Mouse (Mus musculus) layer of hippocampus, postnatal 36 days (tissue): ENCODE results near the gene Tanc1. TPM values are rescaled to one million over a fixed set of nuclear protein-coding genes. Genes with fewer than 3 reads are reported as not detected.

Experiments
- DNase-seq, 2 experiments: peaks; one replicate each; pipeline ENCODE4 v3.0.0; 2022
- total RNA-seq, 2 experiments: library from RNA; stranded (reverse); gene quantifications; 2 replicates each; pipeline ENCODE4 v1.2.3; 2021

The Tanc1 gene
- total RNA-seq, 2 experiments from 2014 or later = 107 to 119 TPM

DNA sequence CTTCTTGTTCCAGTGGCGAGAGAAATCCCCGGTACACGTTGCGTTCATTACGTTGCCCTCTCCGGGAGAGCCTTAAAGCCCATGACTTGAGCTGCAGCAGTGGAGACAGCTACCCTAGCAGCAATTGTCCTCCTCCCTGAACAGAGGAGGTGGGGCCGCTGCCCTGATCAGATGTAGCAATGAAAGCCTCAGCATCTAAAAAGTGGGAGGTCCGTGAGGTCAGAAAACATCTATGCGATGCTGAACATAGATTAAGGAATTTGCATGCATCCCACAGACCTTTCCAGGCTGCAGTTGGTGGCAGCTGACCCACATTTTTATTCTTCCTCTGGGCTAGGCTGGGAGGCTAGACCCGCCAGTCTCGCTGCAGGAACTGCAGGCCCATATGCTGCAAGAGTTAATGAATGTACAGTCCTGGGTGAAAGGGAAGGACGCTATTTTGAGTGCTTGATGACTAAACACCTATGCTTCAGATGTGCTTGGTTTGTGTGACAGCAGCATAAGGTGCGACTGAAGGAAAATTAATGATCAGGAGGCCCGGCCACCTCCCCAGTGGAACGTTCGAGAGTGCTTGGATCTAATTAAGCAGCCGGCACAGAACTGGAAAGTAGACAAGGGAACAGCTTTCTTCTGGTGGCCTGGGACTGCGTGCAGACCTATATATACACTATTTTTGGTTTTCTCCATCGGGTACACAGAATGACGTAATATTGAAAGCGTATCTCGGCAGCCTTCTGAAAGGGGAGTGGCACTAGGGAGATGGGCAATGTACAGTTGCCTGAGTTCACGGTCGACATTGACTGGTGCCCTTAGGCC is 107.0 kb downstream of the Tanc1 start:
- DNase-seq = no peak

DNA sequence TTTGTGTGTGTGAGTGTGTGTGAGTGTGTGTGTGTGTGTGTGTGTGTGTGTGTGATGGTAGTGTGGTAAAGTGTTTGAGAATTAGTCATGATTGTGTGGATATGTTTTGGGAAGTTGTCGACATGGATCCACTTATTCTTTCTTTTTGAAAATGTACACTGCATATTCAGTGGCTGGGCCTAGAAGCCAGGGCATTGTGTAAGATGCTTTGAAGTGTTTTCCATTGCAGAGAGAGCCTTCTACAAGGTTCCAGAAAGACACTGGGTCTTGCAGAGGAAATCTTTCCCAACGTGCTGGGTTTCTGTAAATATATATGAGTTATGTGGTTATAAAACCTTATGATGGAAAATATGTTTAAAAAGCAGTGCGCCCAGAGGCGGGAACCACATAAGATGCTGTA is 108.0 kb downstream of the Tanc1 start:
- no peak for DNase-seq

DNA sequence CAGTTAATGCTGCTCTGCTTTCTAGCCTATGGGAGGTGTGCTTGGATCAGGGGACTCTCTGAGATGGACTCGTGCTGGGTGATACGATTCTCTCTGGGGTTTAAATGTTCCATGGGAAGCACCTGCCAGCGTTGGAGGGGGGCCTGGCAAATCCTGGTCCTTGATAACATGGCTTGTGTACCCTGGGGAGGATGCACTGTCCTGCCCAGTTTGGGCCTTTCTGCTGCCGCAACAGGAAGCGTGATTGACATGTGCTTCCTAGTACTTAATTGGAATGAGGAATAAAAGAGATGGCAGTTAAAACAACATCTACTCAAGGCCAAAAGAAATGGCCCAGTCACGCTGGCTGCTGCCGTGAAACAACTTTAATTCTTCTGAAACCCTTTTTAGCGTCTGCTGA is 109.3 kb downstream of the Tanc1 start:
- no peak for DNase-seq

DNA sequence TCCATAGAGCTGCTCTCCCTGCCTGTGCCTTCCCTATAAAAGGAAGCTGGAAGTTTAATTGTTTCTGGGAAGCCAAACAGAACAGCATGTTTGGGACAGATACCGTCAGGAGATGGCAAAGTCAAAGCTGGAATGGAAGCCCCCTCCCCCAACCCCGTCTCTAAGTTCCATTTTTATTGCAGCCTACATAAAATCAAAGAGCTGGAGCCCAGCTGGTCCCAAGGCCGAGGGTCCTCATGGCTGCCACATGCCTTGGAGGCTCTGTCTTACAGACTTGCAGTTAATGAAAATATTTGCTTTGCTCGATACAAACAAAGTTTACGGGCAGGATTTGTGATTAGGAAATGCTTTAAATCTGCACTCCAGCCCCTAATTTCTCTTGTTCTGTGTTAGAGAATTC is 109.9 kb downstream of the Tanc1 start:
- no peak for DNase-seq

DNA sequence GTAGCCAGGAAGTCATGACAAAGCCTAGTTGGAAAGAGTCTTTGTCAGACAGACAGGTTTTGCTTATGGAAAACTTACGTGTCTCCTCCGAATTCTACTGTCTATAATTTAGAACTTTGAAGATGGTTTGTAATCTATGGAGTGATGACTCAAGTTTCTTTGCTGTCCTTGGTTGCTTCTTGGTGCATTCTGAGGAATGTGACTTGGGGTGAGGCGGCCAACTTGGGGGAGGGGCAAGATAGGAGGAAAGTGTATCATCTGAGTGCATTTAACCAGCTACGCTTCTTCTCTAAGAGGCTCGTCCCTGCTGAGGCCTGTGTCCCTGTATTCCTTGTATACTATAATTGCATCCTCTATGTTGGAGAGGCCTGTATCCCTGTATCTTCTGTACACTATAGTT is 111.5 kb downstream of the Tanc1 start:
- DNase-seq = no peak

DNA sequence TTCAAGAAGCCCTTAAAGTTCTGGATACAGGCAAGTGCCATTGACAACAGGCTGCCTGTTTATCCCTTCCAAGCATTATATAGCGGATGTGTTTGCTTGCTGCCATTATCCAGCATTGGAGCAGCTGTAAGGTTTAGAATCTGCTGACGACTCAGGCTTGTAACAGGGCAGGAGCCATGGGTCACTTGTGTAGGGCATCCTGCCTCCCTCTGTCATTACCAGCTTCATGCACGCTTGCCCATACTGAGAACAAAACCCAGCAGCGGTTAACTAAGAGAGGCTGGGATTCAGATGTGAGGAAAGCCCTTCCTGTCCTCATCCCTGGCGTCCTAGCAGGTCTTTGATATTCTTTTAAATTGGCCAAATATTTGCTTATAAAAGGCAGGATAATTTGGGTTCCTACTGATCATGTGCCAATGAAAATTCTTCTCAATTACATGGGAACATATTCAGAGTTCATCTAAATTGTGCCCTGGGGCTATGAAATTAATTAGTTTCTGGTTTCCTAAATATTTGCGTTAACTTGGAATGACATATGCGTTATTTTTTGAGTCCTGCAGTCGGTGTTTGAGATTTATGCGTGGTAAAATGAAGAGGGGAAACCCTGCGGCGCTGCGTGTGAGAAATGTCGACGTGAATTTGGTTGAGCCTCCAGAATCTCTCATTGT is 113.8 kb downstream of the Tanc1 start:
- DNase-seq = no peak

DNA sequence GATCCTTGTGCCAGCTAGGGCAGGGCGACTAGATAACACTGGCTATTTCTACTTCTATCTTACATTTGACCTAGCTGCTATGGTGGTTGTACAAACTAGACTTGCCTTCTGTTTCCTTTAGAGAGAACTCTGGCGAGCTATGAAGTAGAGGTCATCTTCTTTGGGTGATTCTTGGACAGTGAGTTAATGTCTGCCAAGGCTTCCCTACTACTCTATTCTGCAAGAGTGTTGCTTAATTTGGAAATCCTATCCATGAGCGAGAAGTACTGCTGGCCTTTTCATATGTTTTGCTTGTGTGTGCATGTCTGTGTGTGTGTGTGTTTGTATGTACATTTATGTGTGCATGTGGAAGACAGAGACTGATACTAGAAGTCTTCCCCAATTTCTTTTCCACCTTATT is 120.0 kb downstream of the Tanc1 start:
- DNase-seq = no peak

DNA sequence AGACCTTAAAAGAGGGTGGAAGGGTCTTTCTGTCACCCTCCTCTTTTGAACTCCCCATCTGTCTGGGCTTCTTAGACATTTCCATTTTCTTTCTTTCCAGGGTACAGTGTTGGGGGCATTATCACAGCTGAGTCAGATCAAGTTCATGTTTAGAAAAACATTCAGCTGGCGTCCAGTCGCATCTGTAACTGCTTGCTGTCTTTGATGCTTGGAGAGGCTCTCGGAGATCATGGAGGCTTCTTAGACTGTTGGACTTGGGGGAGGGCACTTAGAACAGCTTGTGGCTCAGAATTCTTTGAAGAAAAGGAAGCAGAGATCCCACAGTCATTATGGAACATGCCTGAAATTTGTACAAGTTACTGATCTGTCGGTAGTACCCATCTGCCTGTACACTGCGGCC is 121.6 kb downstream of the Tanc1 start:
- DNase-seq = no peak

DNA sequence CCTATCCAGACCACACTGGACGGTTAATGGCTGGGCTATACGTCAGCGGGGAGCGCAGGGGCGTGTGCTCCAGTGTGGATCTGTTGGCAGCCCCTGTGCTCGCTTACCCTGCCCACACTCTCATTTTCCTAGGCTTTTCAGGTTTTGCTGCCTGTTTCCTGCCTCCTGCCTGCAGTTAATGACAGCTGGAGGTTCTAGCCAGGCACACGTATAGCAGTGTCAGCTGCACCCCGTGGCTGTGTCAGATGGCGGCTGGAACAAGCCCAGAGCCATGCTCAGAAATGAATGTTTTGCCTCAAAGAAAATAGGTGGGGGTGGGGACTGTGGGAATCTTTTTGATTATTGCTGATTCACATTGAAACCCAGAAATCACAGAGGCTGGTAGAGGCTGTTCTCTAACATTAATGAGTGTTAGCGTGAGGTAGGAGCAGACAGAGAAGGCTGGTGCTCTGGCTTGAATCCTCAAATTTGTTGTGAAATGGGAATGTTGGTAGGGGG is 124.6 kb downstream of the Tanc1 start:
- DNase-seq = peak; percentile 57 to 68

DNA sequence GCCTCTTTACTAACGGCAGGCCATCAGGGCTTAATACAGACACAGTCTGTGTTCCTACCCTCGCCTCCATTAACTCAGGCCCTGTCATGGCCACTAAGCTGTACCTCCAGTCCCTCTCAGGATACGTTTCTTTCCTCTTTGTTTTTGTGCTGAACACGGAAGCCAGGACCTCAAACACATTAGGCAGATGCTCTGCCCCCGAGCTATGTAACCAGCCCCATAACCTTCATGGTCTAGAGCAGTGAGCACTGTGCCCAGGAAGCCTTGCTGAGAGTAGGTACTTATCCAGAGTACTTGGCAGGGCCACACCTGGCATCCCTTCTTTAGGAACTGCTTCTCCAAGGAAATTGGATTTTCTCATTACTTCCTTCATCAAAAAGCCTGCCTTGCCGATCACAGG is 125.5 kb downstream of the Tanc1 start:
- DNase-seq = no peak

DNA sequence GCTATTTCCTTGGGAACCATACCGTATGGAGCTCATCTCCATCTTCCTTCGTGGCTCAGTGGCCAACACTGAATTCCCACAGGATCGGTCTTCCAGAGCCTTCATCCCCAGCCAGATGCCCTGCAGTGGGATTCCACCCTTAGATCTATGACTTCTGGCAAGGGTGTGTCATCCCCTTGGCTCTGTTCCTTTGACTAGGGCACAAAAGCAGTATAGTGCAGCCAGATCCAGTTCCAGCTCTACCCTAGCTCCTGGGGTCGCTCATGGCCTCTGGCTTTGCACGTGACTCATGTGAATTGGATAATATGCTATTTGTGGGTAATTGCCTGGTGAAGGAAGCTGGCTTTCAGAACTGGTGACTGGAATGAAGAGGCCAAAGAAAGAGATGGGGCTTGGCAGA is 126.5 kb downstream of the Tanc1 start:
- no peak for DNase-seq

DNA sequence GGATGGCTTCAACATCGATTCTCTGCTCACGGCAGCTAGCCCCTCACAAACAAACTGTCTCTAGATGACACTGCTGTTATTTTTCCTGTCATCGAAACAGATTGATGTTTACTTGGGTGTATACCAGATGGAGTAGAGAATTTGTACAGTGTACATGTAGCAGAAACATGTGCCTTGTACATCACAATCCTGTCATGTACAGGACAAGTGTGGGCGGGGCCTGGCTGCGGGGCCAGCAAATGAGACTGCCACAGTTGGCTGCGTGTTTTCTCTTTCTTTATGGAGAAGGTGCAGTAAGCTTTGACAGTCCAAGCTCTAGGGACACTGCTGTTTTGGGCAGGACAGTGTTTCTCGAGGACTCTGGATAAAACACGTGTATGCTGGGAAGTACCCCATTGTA is 127.2 kb downstream of the Tanc1 start:
- DNase-seq = no peak

DNA sequence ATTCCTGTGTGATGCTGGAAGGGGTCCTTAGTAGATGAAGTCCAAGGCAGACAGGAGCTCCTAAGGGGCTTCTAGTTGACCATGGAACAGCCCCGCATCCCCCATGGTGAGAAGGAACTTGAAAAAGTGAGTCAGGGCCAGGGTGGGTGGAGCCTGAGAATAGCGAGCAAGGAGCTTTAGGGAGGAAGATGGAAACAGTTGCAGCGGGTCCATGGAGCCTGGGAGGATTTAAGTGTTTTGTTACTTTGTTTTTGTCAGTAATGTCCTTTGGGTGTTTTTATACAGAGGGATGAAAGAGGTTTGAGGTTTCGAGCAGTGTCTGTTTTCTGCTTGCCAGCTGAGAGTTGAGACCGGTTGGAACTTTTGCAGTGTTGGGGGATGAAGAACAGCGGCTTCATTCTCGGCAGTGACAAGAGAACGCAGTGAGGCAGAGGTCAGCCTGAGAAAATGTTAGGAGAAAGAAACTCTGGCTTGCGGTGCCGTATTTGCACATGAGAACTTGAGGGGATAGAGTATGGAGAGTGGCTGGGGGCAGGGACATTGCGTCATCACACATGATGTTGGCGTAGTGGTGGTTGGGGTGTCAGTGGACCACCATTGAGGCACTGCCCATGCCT is 130.8 kb downstream of the Tanc1 start:
- DNase-seq = no peak

DNA sequence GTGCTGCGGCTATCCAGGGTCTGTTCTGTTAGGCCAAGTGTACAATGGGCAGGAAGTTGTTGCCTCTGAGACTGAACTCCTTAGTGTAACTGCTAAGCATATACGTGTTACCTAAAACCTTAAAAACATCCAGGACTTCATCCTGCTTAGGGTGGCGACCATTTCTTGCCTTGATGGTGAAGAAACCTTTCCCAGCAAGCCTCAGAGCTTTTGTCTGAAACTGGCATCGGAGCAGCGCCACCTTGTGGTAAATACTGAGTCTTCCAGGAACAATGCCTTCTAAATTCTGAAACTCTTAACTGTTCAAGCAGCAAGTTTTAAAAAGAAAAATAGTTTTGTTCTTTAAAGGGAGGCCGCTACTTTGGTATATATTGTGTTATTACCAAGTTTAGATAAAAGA is 133.6 kb downstream of the Tanc1 start:
- DNase-seq = peak in 1 of 2 experiments; percentile 47

DNA sequence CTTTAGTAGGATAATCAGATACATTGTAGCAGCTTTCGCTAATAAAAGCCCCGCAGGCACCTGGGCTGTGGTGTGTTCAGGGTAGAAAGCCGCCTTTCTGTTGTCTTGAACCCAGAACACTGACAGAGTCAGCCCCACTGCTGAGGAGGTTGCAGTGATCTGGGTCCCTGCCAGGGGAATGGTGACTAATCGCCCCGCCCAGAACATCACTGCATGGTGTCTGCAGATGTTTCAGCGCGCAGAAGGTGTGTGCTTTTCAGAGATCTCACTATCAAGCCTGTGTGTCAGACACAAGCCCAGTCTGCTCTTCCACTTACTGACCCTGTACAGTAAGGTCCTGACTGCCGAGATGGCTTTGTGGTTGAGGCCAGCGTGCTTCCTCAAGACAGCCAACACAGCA is 134.2 kb downstream of the Tanc1 start:
- DNase-seq = no peak

DNA sequence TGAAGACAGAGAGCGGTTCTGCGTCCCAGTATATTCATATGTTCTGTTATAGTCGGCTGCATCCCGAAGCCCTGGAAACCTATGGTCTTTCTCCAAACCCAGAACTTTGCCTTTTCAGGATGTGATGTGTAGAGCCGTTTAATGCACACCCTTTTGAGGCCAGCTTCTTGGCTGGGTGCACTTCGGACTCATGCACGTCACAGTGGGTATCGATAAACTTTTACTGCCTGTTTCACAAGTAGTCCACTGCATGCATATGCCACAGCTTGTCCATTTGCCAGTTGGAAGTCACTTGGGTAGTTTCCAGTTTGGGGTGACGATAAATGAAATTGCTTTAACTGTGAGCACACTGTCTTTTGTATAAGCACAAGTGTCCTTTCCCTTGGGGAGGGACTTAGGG is 135.9 kb downstream of the Tanc1 start:
- DNase-seq = no peak

DNA sequence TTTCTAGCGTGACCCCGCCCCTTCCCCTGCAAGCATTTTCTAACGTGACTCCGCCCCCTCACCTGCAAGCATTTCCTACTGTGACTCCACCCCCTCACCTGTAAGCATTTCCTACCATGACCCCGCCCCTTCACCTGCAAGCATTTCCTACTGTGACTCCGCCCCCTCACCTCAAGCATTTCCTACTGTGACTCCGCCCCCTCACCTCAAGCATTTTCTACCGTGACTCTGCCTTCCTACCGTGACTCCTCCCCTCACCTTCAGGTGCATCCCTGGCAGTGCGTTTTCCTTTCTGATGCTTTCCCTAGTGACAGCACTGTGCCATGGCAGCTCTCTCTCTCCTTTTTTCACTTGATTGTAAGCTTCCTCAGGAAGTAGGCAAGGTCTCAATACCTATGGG is 137.5 kb downstream of the Tanc1 start:
- no peak for DNase-seq

DNA sequence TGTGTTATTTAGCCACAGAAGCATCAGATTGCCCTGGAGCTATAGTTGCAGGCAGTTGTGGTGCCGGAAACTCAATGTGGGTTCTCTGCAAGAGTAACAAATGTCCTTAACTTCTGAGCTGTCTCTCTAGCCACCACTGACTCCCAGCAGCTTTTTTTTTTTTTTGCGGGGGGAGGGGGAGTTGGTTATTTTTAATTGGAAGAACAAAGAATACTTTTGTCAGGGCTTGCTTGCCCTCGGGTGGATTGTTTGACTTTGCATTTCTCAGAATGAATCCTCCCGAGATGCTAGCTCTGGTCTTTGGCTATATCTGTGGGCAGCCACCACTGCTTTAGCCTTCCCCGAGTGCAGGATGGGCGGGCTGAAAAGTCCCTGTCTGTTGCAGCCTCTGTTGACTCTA is 139.3 kb downstream of the Tanc1 start:
- no peak for DNase-seq

DNA sequence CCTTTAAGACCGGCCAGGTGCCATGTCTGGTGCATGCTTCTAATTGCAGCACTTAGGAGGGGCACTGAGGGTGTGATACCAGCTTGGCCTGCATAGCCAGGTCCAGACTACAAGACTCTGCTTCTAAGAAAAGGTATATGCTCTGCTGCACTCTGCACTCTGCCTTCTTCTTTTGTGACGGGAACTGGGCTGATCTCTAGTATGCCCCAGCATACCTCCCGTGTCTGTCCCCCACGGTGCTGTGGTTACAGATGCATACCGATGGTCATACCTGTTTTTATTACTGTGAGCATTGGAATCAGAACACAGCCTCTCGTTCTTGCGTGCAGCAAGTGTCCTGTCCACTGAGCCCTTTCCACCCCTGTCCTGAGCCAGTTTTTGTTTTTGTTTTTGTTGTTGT is 140.3 kb downstream of the Tanc1 start:
- no peak for DNase-seq

DNA sequence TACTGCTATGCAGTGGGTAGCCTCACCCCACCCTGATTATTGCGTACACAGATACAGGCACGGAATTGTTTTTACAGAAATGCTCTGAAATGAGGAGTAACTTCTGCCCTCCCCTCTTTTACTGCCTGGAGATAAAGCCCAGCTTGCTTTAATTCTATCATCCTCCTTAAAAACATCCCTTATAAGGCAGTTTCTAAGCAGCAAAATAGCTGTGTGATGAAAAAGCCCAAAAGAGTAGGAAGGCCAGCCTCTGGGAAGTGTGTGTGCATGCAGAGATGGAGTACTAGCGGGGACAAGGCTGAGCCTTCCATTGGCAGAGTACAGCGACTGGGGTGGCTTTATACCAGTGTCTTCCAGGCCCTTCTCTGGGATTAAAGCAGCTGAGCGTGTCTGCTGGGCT is 140.9 kb downstream of the Tanc1 start:
- no peak for DNase-seq

DNA sequence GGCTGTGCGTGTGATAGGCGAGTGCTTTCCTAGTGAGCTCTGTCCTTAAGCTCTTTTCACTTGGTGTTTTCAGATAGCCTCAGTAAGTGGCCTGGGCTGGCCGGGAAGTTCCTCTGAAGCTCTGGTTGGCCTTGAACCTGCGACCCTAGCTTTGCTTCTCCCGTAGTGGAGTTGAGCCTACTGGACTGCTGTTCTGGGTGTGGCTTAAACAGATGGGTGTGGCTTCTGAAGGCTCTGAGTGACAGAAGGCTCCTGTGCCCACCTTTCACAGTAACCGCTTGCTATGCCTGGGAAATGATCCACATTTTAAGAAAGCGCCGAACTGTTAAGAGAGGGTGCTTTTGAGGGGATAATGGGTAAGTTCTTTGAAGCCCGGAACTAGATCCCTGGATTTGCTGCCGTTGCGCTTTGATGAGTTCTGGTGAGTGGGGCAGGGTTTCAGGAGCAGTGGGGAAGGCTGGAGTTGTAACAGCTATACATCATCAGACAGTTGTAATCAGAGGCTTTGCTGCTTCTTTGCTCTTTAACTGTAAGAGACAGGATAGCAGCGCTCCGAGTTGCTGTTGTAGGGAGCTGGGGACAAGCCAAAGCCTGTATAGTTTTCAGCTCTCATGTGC is 144.4 kb downstream of the Tanc1 start:
- DNase-seq = no peak

DNA sequence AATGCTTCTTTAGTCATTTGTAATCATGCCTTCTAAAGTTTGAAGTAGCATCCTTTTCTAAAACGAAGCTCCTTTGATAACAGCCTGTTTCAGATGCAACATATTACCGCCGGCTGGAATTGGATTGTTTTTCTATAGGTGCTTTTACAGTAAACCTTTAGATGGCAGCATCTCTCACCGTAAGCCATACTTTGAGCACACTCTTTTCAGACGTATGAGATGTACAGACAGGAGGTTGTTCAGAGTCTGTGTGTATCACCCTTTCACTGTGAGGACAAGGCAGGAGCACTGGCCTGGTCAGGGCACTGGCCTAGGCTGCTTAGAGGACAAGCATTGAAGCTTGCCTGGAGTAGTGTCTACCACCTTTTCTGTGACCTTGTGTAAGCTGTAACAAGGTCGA is 145.2 kb downstream of the Tanc1 start:
- DNase-seq = no peak
